Mouse (Mus musculus): Measurements from ENCODE around the gene Prkce.

DNA sequence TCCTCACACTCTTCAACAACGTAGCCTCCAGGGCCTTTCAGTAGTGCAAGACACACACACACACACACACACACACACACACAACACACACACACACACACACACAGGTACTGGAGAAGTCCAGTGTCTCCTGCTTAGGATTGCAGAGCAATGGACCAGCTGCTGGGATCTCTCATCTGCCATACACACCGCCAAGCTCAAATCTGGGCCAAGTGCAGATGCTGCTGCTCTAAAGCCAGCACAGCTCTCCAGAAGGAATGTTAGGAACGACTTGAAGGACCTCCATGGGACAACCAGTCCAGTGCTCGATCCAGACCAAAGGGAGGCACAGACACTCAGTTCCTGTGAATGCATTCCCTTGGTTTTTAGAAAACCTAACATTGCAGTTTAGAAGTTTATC is 414.8 kb downstream of the Prkce start:
- TF ChIP-seq HCFC1 (IDR thresholded peaks at IDR 0.05; ENCODE audit: borderline replicate concordance, insufficient read depth, low read length) (no peak), ZC3H11A (IDR thresholded peaks at IDR 0.05; ENCODE audit: borderline replicate concordance, low read depth, low read length) (no peak), ZNF384 (IDR thresholded peaks at IDR 0.05; ENCODE audit: low read depth, low read length) (no peak), CHD2 (IDR thresholded peaks at IDR 0.05; ENCODE audit: low read depth, low read length) (no peak)
